Mouse (Mus musculus) neutrophil, adult 5-6 weeks (primary cell): ENCODE data around the gene Exoc3l4. TPM values are rescaled to one million over a fixed set of nuclear protein-coding genes. Genes with fewer than 3 reads are reported as not detected.

Source experiments
- ATAC-seq: fragments of 151-379, 151-347 bp; 2 replicates; pipeline ENCODE4 v1.8.0; 2017; ENCODE audit warnings: mild to moderate bottlenecking, moderate TSS enrichment; ENCODE audit not compliant: insufficient number of reproducible peaks, poor library complexity, low FRiP score, severe bottlenecking; ENCODE audit errors: extremely low read depth
- total RNA-seq: library from RNA; stranded (forward); fragments of 200-1000 nt; gene quantifications from 2 replicates; pipeline ENCODE4 v1.2.3, GENCODE M21; 2017

The Exoc3l4 gene
- total RNA-seq, result 0.61 TPM in 1 of 2 replicates, not detected in the other

GRCm38 (mm10) chr12:111416921-111417779, at the start of gene Exoc3l4:
Gene Exoc3l4 (plus strand): TSS chr12:111417017.
- ATAC-seq, result no peak

GRCm38 (mm10) chr12:111367065-111367464, 49.8 kb upstream of the Exoc3l4 start:
- ATAC-seq, result no peak

GRCm38 (mm10) chr12:111370249-111370648, 46.6 kb upstream of the Exoc3l4 start:
- ATAC-seq, result no peak

- ATAC-seq, result no peak
Observed at GRCm38 (mm10) chr12:111371905-111372304, 44.9 kb upstream of the Exoc3l4 start.

- ATAC-seq, result no peak
Observed at GRCm38 (mm10) chr12:111373411-111373810, 43.4 kb upstream of the Exoc3l4 start.

- no peak for ATAC-seq
Observed at GRCm38 (mm10) chr12:111374727-111375126, 42.1 kb upstream of the Exoc3l4 start.

GRCm38 (mm10) chr12:111375559-111375958, 41.3 kb upstream of the Exoc3l4 start:
- ATAC-seq, result no peak

GRCm38 (mm10) chr12:111376053-111376452, 40.8 kb upstream of the Exoc3l4 start:
- ATAC-seq, result no peak

GRCm38 (mm10) chr12:111376826-111377331, 39.9 kb upstream of the Exoc3l4 start:
- ATAC-seq, result no peak

- no peak for ATAC-seq
Observed at GRCm38 (mm10) chr12:111377376-111377973, 39.3 kb upstream of the Exoc3l4 start, which contains the start of gene Cdc42bpb. Gene Cdc42bpb (minus strand): TSS chr12:111377718.

- ATAC-seq, result no peak
Observed at GRCm38 (mm10) chr12:111377986-111378490, 38.8 kb upstream of the Exoc3l4 start.

GRCm38 (mm10) chr12:111378812-111379211, 38.0 kb upstream of the Exoc3l4 start:
- ATAC-seq, result no peak

GRCm38 (mm10) chr12:111385883-111386641, 30.8 kb upstream of the Exoc3l4 start:
- ATAC-seq, result no peak

- no peak for ATAC-seq
Observed at GRCm38 (mm10) chr12:111386642-111387120, 30.1 kb upstream of the Exoc3l4 start.

GRCm38 (mm10) chr12:111387146-111387545, 29.7 kb upstream of the Exoc3l4 start:
- ATAC-seq, result no peak

GRCm38 (mm10) chr12:111394008-111394407, 22.8 kb upstream of the Exoc3l4 start:
- no peak for ATAC-seq

GRCm38 (mm10) chr12:111396997-111397396, 19.8 kb upstream of the Exoc3l4 start:
- ATAC-seq, result no peak

GRCm38 (mm10) chr12:111401454-111402184, 15.2 kb upstream of the Exoc3l4 start:
- ATAC-seq, result peak; percentile 31
